Mouse (Mus musculus): ENCODE data around the gene Gfy. TPM values are rescaled to one million over a fixed set of nuclear protein-coding genes. Genes with fewer than 3 reads are reported as not detected.

The Gfy gene
- polyA plus RNA-seq (2012; rRNA removed; ENCODE audit: low replicate concordance): not detected in 2 replicates

DNA sequence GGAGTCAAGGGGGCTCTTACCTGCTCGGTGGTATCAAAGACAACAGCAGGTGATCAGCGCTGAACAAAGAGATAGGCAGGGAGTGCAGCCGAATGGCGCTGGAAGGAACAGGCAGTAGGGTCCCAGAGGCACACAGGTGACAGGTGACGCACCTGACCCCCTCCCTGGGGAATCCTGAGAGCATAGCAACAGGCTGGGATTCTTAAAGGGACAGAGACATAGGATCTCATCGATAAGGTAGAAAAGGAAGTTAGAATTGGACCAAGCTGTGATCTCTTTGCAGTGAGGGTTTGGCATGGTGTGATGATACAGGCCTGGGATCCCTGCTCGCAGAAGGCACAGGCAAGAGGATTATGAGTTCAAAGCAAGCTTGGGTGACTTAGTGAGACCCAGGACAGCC is at the start of gene Gfy:
TSS of gene Gfy (minus strand) at position 101 of the 400 bp plus-strand sequence.

GRCm38 (mm10) chr7:45215673-45216441 is 36.5 kb upstream of the Gfy start, which contains the start of gene Tead2:
Tead2 (plus strand) TSS chr7:45215753.

DNA sequence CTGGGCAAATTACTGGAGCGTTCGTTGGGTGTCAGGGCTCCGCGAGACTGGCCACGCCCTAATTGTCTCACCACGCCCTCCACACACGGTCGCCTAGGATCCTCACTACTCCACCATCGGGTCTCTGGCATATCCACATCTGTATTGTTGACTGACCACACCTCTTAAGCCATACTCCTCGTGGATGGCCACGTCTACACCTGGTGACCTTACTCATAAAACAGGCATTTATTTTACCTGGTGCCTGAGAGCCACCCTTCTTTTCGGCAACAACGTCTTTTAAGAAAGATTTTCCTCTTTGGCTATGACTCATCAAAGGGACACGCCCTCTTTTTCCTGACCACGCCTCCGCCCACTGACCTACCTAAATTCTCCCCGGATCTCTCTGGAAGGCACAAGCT is 32.5 kb upstream of the Gfy start, which contains the start of gene Dkkl1:
TSS of gene Dkkl1 (minus strand) at position 297 of the 401 bp plus-strand sequence.

DNA sequence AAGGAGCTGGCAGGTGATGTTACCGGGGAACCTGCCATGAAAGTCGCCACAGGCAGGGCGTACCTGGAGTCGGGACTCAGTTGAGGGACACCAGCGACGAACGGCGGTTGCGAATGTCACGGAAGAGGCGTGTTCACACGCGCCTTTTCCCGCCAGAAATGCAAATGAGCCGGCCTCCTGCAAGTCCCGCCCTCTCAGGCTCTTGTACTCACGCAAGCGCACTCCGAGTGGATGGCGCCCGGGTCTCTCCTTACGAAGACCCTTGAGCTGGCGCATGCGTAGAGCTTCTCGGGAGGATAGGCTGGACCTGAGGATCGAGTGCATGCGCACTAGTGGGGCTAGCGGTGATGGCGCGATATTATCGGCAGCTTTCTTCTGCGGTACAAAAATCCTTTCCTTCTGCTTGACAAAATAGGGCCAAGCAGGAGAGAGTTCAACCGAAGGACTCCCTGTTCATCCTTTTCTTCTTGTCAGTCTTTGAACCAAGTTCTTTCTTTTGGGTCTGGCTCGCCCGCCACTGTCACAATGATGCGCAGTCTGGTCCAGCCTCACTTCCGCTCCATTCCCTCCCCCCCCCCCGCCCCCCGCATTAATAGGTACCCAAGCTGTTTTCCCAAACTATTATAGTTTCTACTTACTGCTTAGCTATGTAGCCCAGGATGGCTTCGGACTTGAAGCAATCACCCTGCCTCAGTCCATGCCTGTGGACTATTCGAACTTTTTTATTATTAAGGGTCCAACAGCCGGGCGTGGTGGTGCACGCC is 25.2 kb upstream of the Gfy start, which contains the start of gene Ccdc155:
TSS of gene Ccdc155 (minus strand) at position 513 of the 764 bp plus-strand sequence.

GRCm38 (mm10) chr7:45180896-45181477 is 1.6 kb upstream of the Gfy start, which contains the start of gene Pth2:
Pth2 (plus strand) TSS chr7:45180995.

GRCm38 (mm10) chr7:45163735-45164490 is 15.5 kb downstream of the Gfy start, which contains the start of gene Slc17a7:
Slc17a7 (plus strand) TSS chr7:45163949.

DNA sequence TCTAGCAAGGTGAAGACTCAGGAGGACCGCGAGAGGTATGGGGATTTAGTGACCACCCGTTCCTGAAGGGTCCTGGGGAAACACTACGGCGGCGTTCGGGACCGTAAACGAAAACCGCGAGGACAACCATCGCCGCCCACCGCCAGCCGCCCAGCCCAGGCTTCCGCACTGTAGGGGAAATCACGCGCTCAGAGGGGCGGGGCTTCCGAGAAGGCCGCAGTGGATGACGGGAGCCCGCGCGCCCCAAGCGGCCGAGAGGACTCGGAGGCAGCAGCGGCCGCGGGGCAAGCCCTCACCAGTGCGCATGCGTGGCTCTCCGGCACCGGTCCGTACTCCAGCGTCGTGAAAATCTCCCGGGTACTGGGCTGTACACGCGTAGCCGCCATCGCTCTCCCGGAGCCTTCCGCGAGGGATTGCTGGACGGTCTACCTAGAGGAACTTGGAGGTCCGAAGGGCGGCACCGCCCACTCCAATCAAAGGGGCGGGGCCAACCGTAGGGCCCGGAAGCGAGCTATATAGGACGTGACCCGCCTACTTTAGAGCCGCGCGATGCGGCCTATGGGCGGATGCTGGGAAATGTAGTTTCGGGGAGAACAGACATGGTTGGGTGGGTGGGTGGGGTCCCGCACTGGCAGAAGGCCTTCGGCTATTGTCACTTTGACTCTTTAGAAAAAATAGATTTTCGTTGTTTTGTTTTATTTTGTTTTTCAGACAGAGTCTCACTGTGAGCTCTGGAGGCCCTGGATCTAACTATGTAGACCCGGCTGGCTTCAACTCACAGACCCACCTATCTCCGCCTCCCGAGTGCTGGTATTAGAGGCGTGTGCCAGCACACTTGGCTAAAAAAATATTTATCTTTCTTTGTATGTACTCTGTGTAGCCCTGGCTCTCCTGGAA is 25.0 kb downstream of the Gfy start, which contains the start of the genes Pih1d1 and Aldh16a1:
TSS of gene Pih1d1 (plus strand) at position 208 of the 897 bp plus-strand sequence.
TSS of gene Aldh16a1 (minus strand) at position 489 of the 897 bp plus-strand sequence.

DNA sequence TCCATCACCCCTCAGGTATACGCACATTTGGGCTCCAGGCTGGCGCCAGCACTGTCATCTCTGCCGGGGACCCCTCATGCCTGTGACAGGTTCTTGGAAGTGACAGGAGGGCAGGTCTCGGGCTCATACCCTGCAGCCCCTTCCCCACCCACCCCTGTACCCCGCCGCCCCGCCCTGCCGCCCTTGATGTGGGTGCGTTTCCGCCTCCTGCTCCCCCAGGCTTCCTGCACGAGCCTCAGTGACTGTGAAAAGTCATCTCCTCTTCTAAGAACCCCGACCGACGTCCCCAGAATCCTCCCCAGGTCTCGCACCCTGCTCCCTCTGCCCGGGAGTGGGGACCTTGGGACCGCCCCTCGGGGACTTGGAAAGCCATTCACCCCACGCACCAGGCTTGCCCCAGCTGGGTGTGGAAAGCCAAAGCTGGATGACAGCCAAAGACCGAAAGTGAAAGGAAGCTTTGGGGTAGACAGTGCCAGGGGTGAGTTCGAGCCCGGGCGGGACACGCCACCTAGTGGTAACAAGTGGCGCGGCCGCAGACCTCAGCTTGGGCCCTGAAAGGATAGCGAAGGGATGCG is 43.3 kb downstream of the Gfy start, which contains the start of the genes Gm45713 and Flt3l:
TSS of gene Gm45713 (minus strand) at position 239 of the 575 bp plus-strand sequence.
TSS of gene Flt3l (minus strand) at position 440 of the 575 bp plus-strand sequence.

DNA sequence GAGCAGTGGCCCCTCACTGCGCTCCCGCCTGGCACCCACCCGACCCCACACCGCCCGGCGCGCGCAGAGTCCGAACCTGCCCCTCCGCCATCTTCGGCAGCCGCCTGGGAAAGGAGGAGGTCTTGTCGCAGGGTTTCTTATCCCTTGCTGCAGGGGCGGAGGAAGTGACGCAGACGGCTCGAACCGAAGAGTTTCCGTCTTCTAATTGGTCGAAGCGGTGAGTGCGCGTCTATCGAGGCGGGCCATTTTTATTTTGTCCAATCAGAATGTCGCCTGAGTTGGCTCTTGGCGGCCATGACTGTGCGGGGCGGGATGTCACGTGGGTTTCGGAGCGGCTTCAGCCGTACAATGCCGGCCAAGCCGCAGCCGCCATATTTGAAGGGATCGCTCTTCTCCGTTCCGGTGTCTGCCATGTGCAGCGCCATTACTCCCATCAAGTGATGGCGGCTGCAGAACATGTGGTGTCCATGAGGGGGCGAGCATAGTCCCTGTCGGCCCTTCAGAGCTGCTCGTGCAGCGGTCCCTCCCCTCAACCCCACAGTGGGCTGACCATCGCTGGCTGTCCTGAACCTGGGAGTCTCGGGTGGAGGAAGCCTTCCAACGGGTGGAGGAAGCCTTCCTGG is 50.6 kb downstream of the Gfy start, which contains the start of gene Rpl13a:
TSS of gene Rpl13a (minus strand) at position 138 of the 623 bp plus-strand sequence.

Other genes starting within 250 kb of the Gfy start
- 0.19 and 0.26 TPM in 2 replicates for gene Tsks, start 236.4 kb downstream of the Gfy start, polyA plus RNA-seq (2012; rRNA removed; ENCODE audit: low replicate concordance)
- gene Cpt1c, start 204.7 kb downstream of the Gfy start, polyA plus RNA-seq (2012; rRNA removed; ENCODE audit: low replicate concordance): 34.3 and 34.4 TPM in 2 replicates
- gene Prmt1, start 193.0 kb downstream of the Gfy start, polyA plus RNA-seq (2012; rRNA removed; ENCODE audit: low replicate concordance): 97.1 and 118 TPM in 2 replicates
- gene Irf3, start 181.9 kb downstream of the Gfy start, polyA plus RNA-seq (2012; rRNA removed; ENCODE audit: low replicate concordance): 120 and 136 TPM in 2 replicates
- 38.7 and 59.9 TPM in 2 replicates for gene Bcl2l12, start 180.9 kb downstream of the Gfy start, polyA plus RNA-seq (2012; rRNA removed; ENCODE audit: low replicate concordance)
- 58.3 and 111 TPM in 2 replicates for gene Scaf1, start 163.2 kb downstream of the Gfy start, polyA plus RNA-seq (2012; rRNA removed; ENCODE audit: low replicate concordance)
- gene Rras, start 161.6 kb downstream of the Gfy start, polyA plus RNA-seq (2012; rRNA removed; ENCODE audit: low replicate concordance): 201 and 278 TPM in 2 replicates
- gene Prr12, start 126.7 kb downstream of the Gfy start, polyA plus RNA-seq (2012; rRNA removed; ENCODE audit: low replicate concordance): 7.2 and 19.0 TPM in 2 replicates
- 75.7 and 106 TPM in 2 replicates for gene Nosip, start 117.1 kb downstream of the Gfy start, polyA plus RNA-seq (2012; rRNA removed; ENCODE audit: low replicate concordance)
- 74.1 and 134 TPM in 2 replicates for gene Prrg2, start 116.9 kb downstream of the Gfy start, polyA plus RNA-seq (2012; rRNA removed; ENCODE audit: low replicate concordance)
- gene Rcn3, start 87.3 kb downstream of the Gfy start, polyA plus RNA-seq (2012; rRNA removed; ENCODE audit: low replicate concordance): 147 and 250 TPM in 2 replicates
- 251 and 271 TPM in 2 replicates for gene Fcgrt, start 75.7 kb downstream of the Gfy start, polyA plus RNA-seq (2012; rRNA removed; ENCODE audit: low replicate concordance)
- 167 and 309 TPM in 2 replicates for gene Rps11, start 55.1 kb downstream of the Gfy start, polyA plus RNA-seq (2012; rRNA removed; ENCODE audit: low replicate concordance)
- 1,471 and 2,886 TPM in 2 replicates for gene Rpl13a, start 50.8 kb downstream of the Gfy start, polyA plus RNA-seq (2012; rRNA removed; ENCODE audit: low replicate concordance)
- 0.93 and 17.5 TPM in 2 replicates for gene Gm45713, start 43.3 kb downstream of the Gfy start, polyA plus RNA-seq (2012; rRNA removed; ENCODE audit: low replicate concordance)
- gene Flt3l, start 43.1 kb downstream of the Gfy start, polyA plus RNA-seq (2012; rRNA removed; ENCODE audit: low replicate concordance): 166 and 183 TPM in 2 replicates
- gene Pih1d1, start 25.3 kb downstream of the Gfy start, polyA plus RNA-seq (2012; rRNA removed; ENCODE audit: low replicate concordance): 54.4 and 57.6 TPM in 2 replicates
- gene Aldh16a1, start 25.0 kb downstream of the Gfy start, polyA plus RNA-seq (2012; rRNA removed; ENCODE audit: low replicate concordance): 53.8 and 90.5 TPM in 2 replicates
- gene Slc17a7, start 15.6 kb downstream of the Gfy start, polyA plus RNA-seq (2012; rRNA removed; ENCODE audit: low replicate concordance): 0.13 and 0.24 TPM in 2 replicates
- gene Pth2, start 1.4 kb upstream of the Gfy start, polyA plus RNA-seq (2012; rRNA removed; ENCODE audit: low replicate concordance): not detected in 2 replicates
- 0.20 and 0.22 TPM in 2 replicates for gene Ccdc155, start 25.3 kb upstream of the Gfy start, polyA plus RNA-seq (2012; rRNA removed; ENCODE audit: low replicate concordance)
- gene Dkkl1, start 32.6 kb upstream of the Gfy start, polyA plus RNA-seq (2012; rRNA removed; ENCODE audit: low replicate concordance): 23.3 and 27.6 TPM in 2 replicates
- 101 and 152 TPM in 2 replicates for gene Tead2, start 36.2 kb upstream of the Gfy start, polyA plus RNA-seq (2012; rRNA removed; ENCODE audit: low replicate concordance)
- gene Cd37, start 59.5 kb upstream of the Gfy start, polyA plus RNA-seq (2012; rRNA removed; ENCODE audit: low replicate concordance): 279 and 619 TPM in 2 replicates
- gene Slc6a16, start 61.5 kb upstream of the Gfy start, polyA plus RNA-seq (2012; rRNA removed; ENCODE audit: low replicate concordance): 0.19 TPM in 1 of 2 replicates, not detected in the other
- gene Slc6a21, start 97.9 kb upstream of the Gfy start, polyA plus RNA-seq (2012; rRNA removed; ENCODE audit: low replicate concordance): 0.32 and 0.49 TPM in 2 replicates
- gene Trpm4, start 154.2 kb upstream of the Gfy start, polyA plus RNA-seq (2012; rRNA removed; ENCODE audit: low replicate concordance): 30.5 and 38.2 TPM in 2 replicates
- gene Hrc, start 155.7 kb upstream of the Gfy start, polyA plus RNA-seq (2012; rRNA removed; ENCODE audit: low replicate concordance): 0.06 and 44.9 TPM in 2 replicates
- 1.2 and 1.6 TPM in 2 replicates for gene Ppfia3, start 187.4 kb upstream of the Gfy start, polyA plus RNA-seq (2012; rRNA removed; ENCODE audit: low replicate concordance)
- gene Lin7b, start 191.0 kb upstream of the Gfy start, polyA plus RNA-seq (2012; rRNA removed; ENCODE audit: low replicate concordance): 1.8 and 3.3 TPM in 2 replicates
- gene Snrnp70, start 216.2 kb upstream of the Gfy start, polyA plus RNA-seq (2012; rRNA removed; ENCODE audit: low replicate concordance): 247 and 258 TPM in 2 replicates
- gene Kcna7, start 226.1 kb upstream of the Gfy start, polyA plus RNA-seq (2012; rRNA removed; ENCODE audit: low replicate concordance): 0.63 and 29.9 TPM in 2 replicates
- gene Ntf5, start 234.1 kb upstream of the Gfy start, polyA plus RNA-seq (2012; rRNA removed; ENCODE audit: low replicate concordance): 2.5 and 3.1 TPM in 2 replicates
- 1.4 and 1.5 TPM in 2 replicates for gene Lhb, start 241.3 kb upstream of the Gfy start, polyA plus RNA-seq (2012; rRNA removed; ENCODE audit: low replicate concordance)